Mouse (Mus musculus) kidney, postnatal 0 days (tissue): ENCODE measurements around the gene Copz1. TPM values are rescaled to one million over a fixed set of nuclear protein-coding genes. Genes with fewer than 3 reads are reported as not detected.
A peak's percentile ranks its signal among the peaks of the same experiment; 100 is the strongest.

Experiments used
- ATAC-seq: fragments of 200-750 bp; cut with Nextera tagmentation; replicated peaks from 2 replicates; pipeline ENCODE4 v1.8.0; 2017; ENCODE audit warnings: low read depth, moderate number of reproducible peaks, moderate TSS enrichment, moderate library complexity; ENCODE audit not compliant: low FRiP score
- DNase-seq: peaks from one replicate; pipeline ENCODE4 v3.0.0-alpha.2; 2016; ENCODE audit warnings: low spot score
- H3K27ac ChIP-seq: fragments of 300-500 bp; sonication (generic); 2 replicates; pipeline ENCODE4 v1.5.1; 2014; ENCODE audit warnings: mild to moderate bottlenecking
- H3K27me3 ChIP-seq: fragments of 300-500 bp; sonication (generic); 2 replicates; pipeline ENCODE4 v1.6.1; 2014; ENCODE audit warnings: low read length, mixed read lengths; ENCODE audit not compliant: insufficient read depth
- H3K36me3 ChIP-seq: fragments of 300-500 bp; sonication (generic); 2 replicates; pipeline ENCODE4 v1.6.1; 2014; ENCODE audit warnings: low read length, mixed read lengths; ENCODE audit not compliant: insufficient read depth
- H3K4me1 ChIP-seq: fragments of 300-500 bp; sonication (generic); replicated peaks from 2 replicates; pipeline ENCODE4 v1.6.1; 2014; ENCODE audit warnings: antibody characterized with exemption, low read length, mixed read lengths; ENCODE audit not compliant: insufficient read depth
- H3K4me2 ChIP-seq: fragments of 300-500 bp; sonication (generic); 2 replicates; pipeline ENCODE4 v1.6.1; 2014; ENCODE audit warnings: mild to moderate bottlenecking, low read length, moderate library complexity, mixed read lengths
- H3K4me3 ChIP-seq: fragments of 300-500 bp; sonication (generic); replicated peaks from 2 replicates; pipeline ENCODE4 v1.5.1; 2014; ENCODE audit warnings: low read depth, low read length
- H3K9ac ChIP-seq: fragments of 300-500 bp; sonication (generic); 2 replicates; pipeline ENCODE4 v1.6.1; 2014; ENCODE audit warnings: low read depth, low read length
- H3K9me3 ChIP-seq: fragments of 300-500 bp; sonication (generic); replicated peaks from 2 replicates; pipeline ENCODE4 v1.6.1; 2016; ENCODE audit warnings: low read length, inconsistent platforms, mixed read lengths
- CTCF ChIP-seq: IDR thresholded peaks from 2 replicates; pipeline ENCODE4 v1.5.1; 2016; ENCODE audit warnings: antibody characterized with exemption, low read depth, mild to moderate bottlenecking, moderate library complexity
- WGBS: fragments of 180-500 bp; shearing (Covaris S2); extraction: QIAGEN DNeasy Blood & Tissue Kit; methylation state at CpG from one replicate; pipeline ENCODE4 v1.1.7; 2014; 5-methylcytosine and 5-hydroxymethylcytosine counted together
- polyA plus RNA-seq: library from polyadenylated mRNA; unstranded; fragments of >200 nt; fragmentation: Nextera tagmentation; extraction: Ambion mirVana; gene quantifications from 2 replicates; pipeline ENCODE4 v1.2.1, GENCODE M21; 2015

Copz1 gene
- polyA plus RNA-seq, 1 experiment from 2014 or later: 237 TPM

GRCm38 (mm10) chr15:103303916-103304615 lies 31.6 kb downstream of the Copz1 start:
- Histone ChIP-seq H3K27me3 (no peaks in the 10 kb centered on the region), H3K9me3 (no peaks in the 10 kb centered on the region), H3K36me3 (0 out of 2 replicates have a peak, but pooled peaks cover 2% of the 10 kb centered on the region), H3K4me3 (peak overlapping the region; percentile 41), H3K4me1 (peaks cover 58% of the 10 kb centered on the region), H3K4me2 (peak overlapping the region; percentile 74), H3K27ac (peak overlapping the region; percentile 96), H3K9ac (peak overlapping the region; percentile 67; the same call in 1 of the 2 replicates)
- no peak for ATAC-seq
- peak; percentile 90 for DNase-seq
- TF ChIP-seq CTCF: no peak
- WGBS: 4% methylated on average over 8 of the region's 8 CpGs

GRCm38 (mm10) chr15:103304616-103304969 lies 32.1 kb downstream of the Copz1 start:
- ATAC-seq: no peak
- no peaks in the 10 kb centered on the region for H3K36me3 ChIP-seq
- H3K9me3 ChIP-seq: no peaks in the 10 kb centered on the region
- H3K4me2 ChIP-seq: peak overlapping the region; percentile 74
- DNase-seq: no peak
- peaks cover 53% of the 10 kb centered on the region for H3K4me1 ChIP-seq
- no peaks in the 10 kb centered on the region for H3K27me3 ChIP-seq
- peak overlapping the region; percentile 41 for H3K4me3 ChIP-seq
- under 1% methylated on average over 9 of the region's 9 CpGs for WGBS
- no peak for TF ChIP-seq CTCF
- H3K9ac ChIP-seq: peak overlapping the region; percentile 67
- peak overlapping the region; percentile 96 for H3K27ac ChIP-seq

- peak; percentile 98 for DNase-seq
- under 1% methylated on average over 70 of the region's 71 CpGs for WGBS
- H3K36me3 ChIP-seq: no peaks in the 10 kb centered on the region
- H3K9ac ChIP-seq: peak overlapping the region; percentile 67
- peak overlapping the region; percentile 96 for H3K27ac ChIP-seq
- H3K27me3 ChIP-seq: no peaks in the 10 kb centered on the region
- peak overlapping the region; percentile 74 for H3K4me2 ChIP-seq
- H3K9me3 ChIP-seq: no peaks in the 10 kb centered on the region
- ATAC-seq: peak; percentile 94
- no peak for TF ChIP-seq CTCF
- H3K4me3 ChIP-seq: peak overlapping the region; percentile 41
- H3K4me1 ChIP-seq: peaks cover 47% of the 10 kb centered on the region
These were observed 32.7 kb downstream of the Copz1 start for GRCm38 (mm10) chr15:103305070-103305678.

GRCm38 (mm10) chr15:103305792-103306645 lies 33.5 kb downstream of the Copz1 start:
- Histone ChIP-seq H3K36me3 (no peaks in the 10 kb centered on the region), H3K4me2 (peak overlapping the region; percentile 67), H3K4me3 (peak overlapping the region; percentile 41), H3K27ac (peak overlapping the region; percentile 96), H3K4me1 (peaks cover 39% of the 10 kb centered on the region), H3K27me3 (no peaks in the 10 kb centered on the region), H3K9me3 (no peaks in the 10 kb centered on the region), H3K9ac (peak overlapping the region; percentile 59)
- ATAC-seq: no peak
- no peak for TF ChIP-seq CTCF
- 20% methylated on average over 8 of the region's 8 CpGs for WGBS
- DNase-seq: peak; percentile 83

- WGBS: 3% methylated on average over 7 of the region's 7 CpGs
These were observed 34.6 kb downstream of the Copz1 start for GRCm38 (mm10) chr15:103307125-103307524.

More at GRCm38 (mm10) chr15:103307125-103307524, 34.6 kb downstream of the Copz1 start:
- DNase-seq: peak; percentile 96
- TF ChIP-seq CTCF: peak; percentile 100
- H3K4me2 ChIP-seq: 0 out of 2 replicates have a peak overlapping the region, but pooled peaks have one; percentile 21
- H3K9ac ChIP-seq: no peak overlapping the region
- no peak for ATAC-seq
- H3K4me1 ChIP-seq: peaks cover 28% of the 10 kb centered on the region
- H3K4me3 ChIP-seq: no peak overlapping the region
- H3K9me3 ChIP-seq: no peaks in the 10 kb centered on the region
- H3K27me3 ChIP-seq: no peaks in the 10 kb centered on the region
- no peaks in the 10 kb centered on the region for H3K36me3 ChIP-seq
- H3K27ac ChIP-seq: peak overlapping the region; percentile 96; the same call in 1 of the 2 replicates
